Mouse (Mus musculus): ENCODE measurements around the gene Rubcn.

- TF ChIP-seq EP300 (IDR thresholded peaks at IDR 0.05) = no peak
- no peak for TF ChIP-seq CTCF (IDR thresholded peaks at IDR 0.05)
Measured at GRCm38 (mm10) chr16:32790056-32790455, 87.5 kb downstream of the Rubcn start.

All from lung, postnatal 0 days (tissue).